Mouse (Mus musculus): ENCODE results near the gene Timp3. TPM values are rescaled to one million over a fixed set of nuclear protein-coding genes. Genes with fewer than 3 reads are reported as not detected.

The Timp3 gene
- polyA plus RNA-seq, 1 experiment = 25.3 TPM

DNA sequence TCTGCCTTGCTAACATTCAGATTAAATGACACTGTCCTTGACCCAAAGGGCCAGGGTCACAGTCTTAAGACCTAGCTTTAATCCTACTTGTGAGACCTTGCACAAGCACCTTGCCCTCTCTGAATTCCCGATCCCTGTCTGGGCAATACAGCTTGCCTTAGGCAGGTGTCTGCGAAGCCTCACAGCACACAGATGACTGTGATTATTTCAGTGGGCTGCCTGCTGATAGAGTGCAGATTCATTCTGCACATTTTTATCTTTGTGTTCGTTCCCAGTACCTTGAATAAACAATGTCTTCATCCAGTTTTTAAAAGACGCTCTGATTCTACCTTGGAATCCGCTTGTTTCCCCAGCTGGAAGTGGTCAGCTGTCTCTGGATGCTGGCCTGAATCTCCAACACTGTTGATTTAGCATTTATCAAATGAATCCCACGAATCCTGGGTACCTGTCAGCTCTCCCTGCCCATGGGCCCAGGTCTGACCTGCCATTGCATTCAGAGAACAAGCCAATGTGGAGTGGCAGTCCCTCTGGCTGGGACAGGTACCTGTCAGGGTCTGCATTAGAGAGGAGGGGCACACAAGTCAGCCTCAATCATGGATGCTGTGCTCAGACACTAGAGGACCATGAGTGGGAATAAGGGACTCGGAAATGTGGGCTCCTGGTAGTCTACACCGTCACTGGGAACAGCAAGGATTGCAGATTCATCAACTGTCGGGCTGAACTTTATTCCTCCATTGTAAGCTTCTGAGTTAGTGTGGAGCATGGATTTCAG is 81.2 kb downstream of the Timp3 start:
- TF ChIP-seq CTCF (IDR thresholded peaks at IDR 0.05; ENCODE audit: extremely low read depth, insufficient read depth, insufficient read length, insufficient replicate concordance) (no peak), POLR2A (IDR thresholded peaks at IDR 0.05; ENCODE audit: low read depth, low read length) (no peak)
- Histone ChIP-seq H3K4me1 (ENCODE audit: control insufficient read depth, insufficient read depth, insufficient read length) (no peaks in the 10 kb centered on the region), H3K27ac (ENCODE audit: insufficient read depth, low read length) (no peak overlapping the region), H3K27me3 (ENCODE audit: control insufficient read depth, insufficient read depth, low read length) (no peaks in the 10 kb centered on the region), H3K4me3 (ENCODE audit: extremely low read depth, insufficient read depth, insufficient read length) (no peak overlapping the region), H3K36me3 (ENCODE audit: control insufficient read depth, insufficient read depth, low read length) (no peaks in the 10 kb centered on the region)
- WGBS = 86% methylated on average over 9 of the region's 9 CpGs
- no peak for DNase-seq (ENCODE audit: low read depth in 1 of 2, low spot score in 2 of 2)

DNA sequence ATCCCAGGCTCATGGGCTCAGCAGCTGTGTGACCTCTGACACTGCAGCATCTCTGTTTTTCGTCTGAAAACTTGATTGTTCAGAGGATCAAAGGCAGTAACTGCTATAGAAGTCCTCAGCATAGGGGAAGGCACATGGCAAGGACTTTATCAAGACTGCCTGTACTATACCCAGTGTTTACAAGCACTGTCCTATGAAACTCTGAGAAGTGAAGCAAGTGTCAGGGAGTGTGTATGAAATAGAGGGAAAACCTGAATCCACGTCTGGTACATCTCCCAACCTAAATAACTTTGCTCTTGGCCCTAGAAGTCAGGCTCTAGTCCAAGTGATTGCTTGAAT is 81.7 kb downstream of the Timp3 start:
- WGBS = 60% methylated on average over 2 of the region's 2 CpGs
- no peaks in the 10 kb centered on the region for H3K27me3 ChIP-seq (ENCODE audit: control insufficient read depth, insufficient read depth, low read length)

DNA sequence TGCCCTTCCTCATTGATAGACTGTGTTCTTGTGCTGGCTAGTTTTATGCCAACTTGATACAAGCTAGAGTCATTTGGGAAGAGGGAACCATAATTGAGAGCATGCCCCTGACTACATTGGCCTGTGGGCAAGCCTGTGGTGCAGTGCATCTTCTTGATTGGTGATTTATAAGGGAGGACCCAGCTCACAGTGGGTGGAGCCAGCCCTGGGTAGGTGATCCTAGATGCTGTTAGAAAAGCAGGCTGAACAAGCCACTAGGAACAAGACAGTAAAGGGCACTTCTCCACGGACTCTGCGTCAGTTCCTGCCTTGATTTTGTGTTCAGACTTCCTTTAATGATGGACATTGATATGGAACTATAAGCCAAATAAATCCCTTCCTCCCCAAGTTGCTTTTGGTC is 84.5 kb downstream of the Timp3 start:
- Histone ChIP-seq H3K27me3 (ENCODE audit: control insufficient read depth, insufficient read depth, low read length) (no peaks in the 10 kb centered on the region), H3K4me3 (ENCODE audit: extremely low read depth, insufficient read depth, insufficient read length) (no peak overlapping the region), H3K4me1 (ENCODE audit: control insufficient read depth, insufficient read depth, insufficient read length) (no peaks in the 10 kb centered on the region), H3K27ac (ENCODE audit: insufficient read depth, low read length) (no peak overlapping the region), H3K36me3 (ENCODE audit: control insufficient read depth, insufficient read depth, low read length) (no peaks in the 10 kb centered on the region)
- no peak for DNase-seq (ENCODE audit: low read depth in 1 of 2, low spot score in 2 of 2)
- no peak for TF ChIP-seq CTCF (IDR thresholded peaks at IDR 0.05; ENCODE audit: extremely low read depth, insufficient read depth, insufficient read length, insufficient replicate concordance)
- no peak for TF ChIP-seq POLR2A (IDR thresholded peaks at IDR 0.05; ENCODE audit: low read depth, low read length)
- WGBS = 87% methylated on average over 2 of the region's 2 CpGs

More for the DNA sequence above, 81.7 kb downstream of the Timp3 start:
- Histone ChIP-seq H3K36me3 (ENCODE audit: control insufficient read depth, insufficient read depth, low read length) (no peaks in the 10 kb centered on the region), H3K4me3 (ENCODE audit: extremely low read depth, insufficient read depth, insufficient read length) (no peak overlapping the region), H3K27ac (ENCODE audit: insufficient read depth, low read length) (no peak overlapping the region), H3K4me1 (ENCODE audit: control insufficient read depth, insufficient read depth, insufficient read length) (no peaks in the 10 kb centered on the region)
- TF ChIP-seq POLR2A (IDR thresholded peaks at IDR 0.05; ENCODE audit: low read depth, low read length) (no peak), CTCF (IDR thresholded peaks at IDR 0.05; ENCODE audit: extremely low read depth, insufficient read depth, insufficient read length, insufficient replicate concordance) (no peak)
- DNase-seq (ENCODE audit: low read depth in 1 of 2, low spot score in 2 of 2) = no peak

DNA sequence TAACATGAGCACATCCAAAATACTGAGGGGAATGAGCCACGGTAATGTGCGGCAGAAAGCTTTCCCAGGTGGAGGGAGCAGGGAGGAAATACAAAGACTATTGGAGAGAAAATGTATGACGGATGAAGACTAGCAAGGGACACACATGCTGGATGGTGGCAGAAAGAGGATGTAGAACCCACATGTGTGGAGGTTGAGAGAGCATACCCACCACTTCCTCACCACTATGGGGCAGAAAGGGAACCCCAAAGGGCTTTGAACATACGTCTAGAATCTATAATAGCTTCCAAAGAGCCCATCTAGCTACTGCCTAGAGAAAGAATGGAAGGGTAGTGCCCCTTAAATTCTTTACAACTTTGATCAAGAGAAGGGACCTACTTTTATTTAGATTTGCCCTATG is 85.5 kb downstream of the Timp3 start:
- Histone ChIP-seq H3K4me3 (ENCODE audit: extremely low read depth, insufficient read depth, insufficient read length) (no peak overlapping the region), H3K36me3 (ENCODE audit: control insufficient read depth, insufficient read depth, low read length) (no peaks in the 10 kb centered on the region), H3K27me3 (ENCODE audit: control insufficient read depth, insufficient read depth, low read length) (no peaks in the 10 kb centered on the region), H3K4me1 (ENCODE audit: control insufficient read depth, insufficient read depth, insufficient read length) (no peaks in the 10 kb centered on the region), H3K27ac (ENCODE audit: insufficient read depth, low read length) (no peak overlapping the region)
- DNase-seq (ENCODE audit: low read depth in 1 of 2, low spot score in 2 of 2) = no peak
- 13% methylated on average over 4 of the region's 4 CpGs for WGBS
- TF ChIP-seq CTCF (IDR thresholded peaks at IDR 0.05; ENCODE audit: extremely low read depth, insufficient read depth, insufficient read length, insufficient replicate concordance) = no peak
- TF ChIP-seq POLR2A (IDR thresholded peaks at IDR 0.05; ENCODE audit: low read depth, low read length) = no peak

DNA sequence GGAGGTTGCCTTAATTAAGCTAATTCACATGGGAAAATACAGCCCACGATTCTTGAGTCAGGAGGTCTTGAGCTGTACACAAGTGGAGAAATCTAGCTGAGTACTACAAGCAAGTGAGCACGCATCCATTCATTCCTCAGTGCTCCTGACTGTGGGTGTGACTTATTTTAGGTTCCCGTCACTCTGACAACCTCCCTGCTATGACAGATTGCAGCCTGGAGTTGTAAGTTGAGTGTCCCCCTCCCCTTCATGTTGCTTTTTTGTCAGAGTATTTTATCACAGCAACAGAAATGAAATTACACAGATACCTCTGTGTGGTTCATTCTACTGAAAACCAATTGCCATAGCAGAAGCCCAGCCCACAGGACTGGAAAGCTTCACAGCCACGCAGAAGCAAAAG is 86.1 kb downstream of the Timp3 start:
- Histone ChIP-seq H3K4me3 (ENCODE audit: extremely low read depth, insufficient read depth, insufficient read length) (no peak overlapping the region), H3K27me3 (ENCODE audit: control insufficient read depth, insufficient read depth, low read length) (no peaks in the 10 kb centered on the region)

DNA sequence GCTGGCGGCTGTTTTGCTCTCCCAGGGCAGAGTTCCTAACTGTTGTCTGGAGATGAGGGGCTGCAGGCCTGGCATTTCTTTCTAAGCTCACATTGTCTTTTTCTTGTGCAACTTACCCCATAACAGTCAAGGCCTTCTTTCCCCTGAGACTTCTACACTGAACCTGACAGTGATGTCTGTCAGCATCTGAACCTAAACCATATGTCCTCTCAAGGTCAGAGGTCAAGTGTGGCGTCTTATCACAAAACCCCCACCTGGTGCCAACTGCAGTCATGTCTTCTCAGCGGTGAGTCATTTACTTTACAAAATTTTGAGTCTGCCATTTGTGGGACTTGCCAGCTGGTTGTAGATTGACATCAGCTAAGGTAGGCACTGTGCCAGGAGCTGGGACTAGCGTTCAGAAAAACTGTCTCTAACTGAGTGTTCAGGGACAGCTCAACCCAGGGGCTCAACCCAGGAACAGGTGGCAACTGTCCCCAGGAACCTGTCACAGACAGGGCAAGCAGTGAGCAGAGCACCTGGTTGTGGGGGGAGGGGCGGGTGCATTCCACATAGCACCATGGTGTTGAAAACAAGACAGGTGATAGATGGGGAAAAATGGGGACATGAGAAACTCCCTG is 87.8 kb downstream of the Timp3 start:
- Histone ChIP-seq H3K27ac (ENCODE audit: insufficient read depth, low read length) (no peak overlapping the region), H3K4me1 (ENCODE audit: control insufficient read depth, insufficient read depth, insufficient read length) (no peaks in the 10 kb centered on the region), H3K4me3 (ENCODE audit: extremely low read depth, insufficient read depth, insufficient read length) (no peak overlapping the region), H3K36me3 (ENCODE audit: control insufficient read depth, insufficient read depth, low read length) (no peaks in the 10 kb centered on the region), H3K27me3 (ENCODE audit: control insufficient read depth, insufficient read depth, low read length) (no peaks in the 10 kb centered on the region)
- TF ChIP-seq CTCF (IDR thresholded peaks at IDR 0.05; ENCODE audit: extremely low read depth, insufficient read depth, insufficient read length, insufficient replicate concordance) (no peak), POLR2A (IDR thresholded peaks at IDR 0.05; ENCODE audit: low read depth, low read length) (no peak)
- 73% methylated on average over 5 of the region's 5 CpGs for WGBS
- DNase-seq (ENCODE audit: low read depth in 1 of 2, low spot score in 2 of 2) = no peak

More for the DNA sequence above, 86.1 kb downstream of the Timp3 start:
- no peak for DNase-seq (ENCODE audit: low read depth in 1 of 2, low spot score in 2 of 2)
- H3K27ac ChIP-seq (ENCODE audit: insufficient read depth, low read length) = no peak overlapping the region
- no peaks in the 10 kb centered on the region for H3K36me3 ChIP-seq (ENCODE audit: control insufficient read depth, insufficient read depth, low read length)
- TF ChIP-seq CTCF (IDR thresholded peaks at IDR 0.05; ENCODE audit: extremely low read depth, insufficient read depth, insufficient read length, insufficient replicate concordance) = no peak
- no peak for TF ChIP-seq POLR2A (IDR thresholded peaks at IDR 0.05; ENCODE audit: low read depth, low read length)
- H3K4me1 ChIP-seq (ENCODE audit: control insufficient read depth, insufficient read depth, insufficient read length) = no peaks in the 10 kb centered on the region
- WGBS = 86% methylated on average over 4 of the region's 4 CpGs

DNA sequence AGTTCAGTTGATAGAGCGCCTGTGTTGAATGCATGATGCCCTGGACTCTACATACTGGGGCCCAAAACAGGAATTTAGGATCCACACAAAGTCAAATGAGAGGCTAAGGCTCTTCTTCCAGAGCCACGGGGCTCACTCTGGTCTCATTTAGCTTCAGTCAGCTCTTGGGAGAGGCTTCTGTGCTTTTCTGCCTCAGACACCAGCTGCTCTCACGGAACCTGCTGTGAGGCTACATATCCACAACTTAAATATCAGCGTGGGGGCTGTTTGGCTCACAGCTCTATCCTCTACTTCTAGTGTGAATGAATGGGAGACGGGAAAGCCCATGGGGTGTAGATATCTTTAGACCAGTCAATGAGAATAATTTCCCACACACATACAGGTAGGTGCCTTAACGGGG is 88.6 kb downstream of the Timp3 start:
- H3K36me3 ChIP-seq (ENCODE audit: control insufficient read depth, insufficient read depth, low read length) = no peaks in the 10 kb centered on the region
- no peaks in the 10 kb centered on the region for H3K4me1 ChIP-seq (ENCODE audit: control insufficient read depth, insufficient read depth, insufficient read length)
- no peak for DNase-seq (ENCODE audit: low read depth in 1 of 2, low spot score in 2 of 2)
- H3K4me3 ChIP-seq (ENCODE audit: extremely low read depth, insufficient read depth, insufficient read length) = no peak overlapping the region
- WGBS = 86% methylated on average over 6 of the region's 6 CpGs
- no peak overlapping the region for H3K27ac ChIP-seq (ENCODE audit: insufficient read depth, low read length)
- no peak for TF ChIP-seq CTCF (IDR thresholded peaks at IDR 0.05; ENCODE audit: extremely low read depth, insufficient read depth, insufficient read length, insufficient replicate concordance)
- TF ChIP-seq POLR2A (IDR thresholded peaks at IDR 0.05; ENCODE audit: low read depth, low read length) = no peak
- H3K27me3 ChIP-seq (ENCODE audit: control insufficient read depth, insufficient read depth, low read length) = no peaks in the 10 kb centered on the region
